Mouse (Mus musculus): ENCODE results near the gene Itgbl1. TPM values are rescaled to one million over a fixed set of nuclear protein-coding genes. Genes with fewer than 3 reads are reported as not detected.
"Not testable (repeated sequence)": the region's sequence is repeated elsewhere in the genome, so short reads cannot be mapped to it uniquely, and the experiment has no call there.

The Itgbl1 gene
- total RNA-seq (2015), result not detected in 2 replicates
- not detected in 2 replicates for total RNA-seq (2017)

GRCm38 (mm10) chr14:123659921-123660385 is at the start of gene Itgbl1:
Gene Itgbl1, plus strand, starts transcription at chr14:123659971.
- no peak for ATAC-seq (replicated peaks; ENCODE audit: poor library complexity)

- no peak for ATAC-seq (replicated peaks; ENCODE audit: poor library complexity)
Measured at GRCm38 (mm10) chr14:123622969-123623368, 36.8 kb upstream of the Itgbl1 start.

- ATAC-seq (replicated peaks; ENCODE audit: poor library complexity), result peak; percentile 29
Measured at GRCm38 (mm10) chr14:123626501-123627179, 33.1 kb upstream of the Itgbl1 start, which contains the start of gene Nalcn. Gene Nalcn, minus strand, starts transcription at chr14:123627144.

- no peak for ATAC-seq (replicated peaks; ENCODE audit: poor library complexity)
Measured at GRCm38 (mm10) chr14:123627180-123627562, 32.6 kb upstream of the Itgbl1 start.

DNA sequence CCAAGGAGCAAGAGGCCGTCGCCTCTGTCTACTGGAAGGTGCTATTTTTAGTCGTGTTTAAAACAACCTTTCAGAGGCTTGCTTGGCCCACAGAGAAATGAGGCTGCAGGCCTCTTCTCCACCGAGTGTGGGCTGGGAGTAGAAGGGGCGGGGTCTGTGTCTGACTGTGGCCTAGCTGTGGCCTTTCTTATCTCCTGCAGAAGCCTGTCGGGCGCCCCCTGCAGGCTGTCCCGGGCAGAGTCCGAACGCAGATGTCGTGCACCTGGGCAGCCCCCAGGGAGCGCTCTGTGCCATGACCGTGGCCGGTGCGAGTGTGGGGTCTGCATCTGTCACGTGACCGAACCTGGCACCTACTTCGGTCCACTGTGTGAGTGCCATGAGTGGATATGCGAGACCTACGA is 1.3 kb downstream of the Itgbl1 start:
- no peak; the same call in 1 of the 2 replicates for ATAC-seq (replicated peaks; ENCODE audit: poor library complexity)

- no peak for ATAC-seq (replicated peaks; ENCODE audit: poor library complexity)
Measured at GRCm38 (mm10) chr14:123662386-123662785, 2.6 kb downstream of the Itgbl1 start.

- no peak for ATAC-seq (replicated peaks; ENCODE audit: poor library complexity)
Measured at GRCm38 (mm10) chr14:123663206-123663605, 3.4 kb downstream of the Itgbl1 start.

- no peak for ATAC-seq (replicated peaks; ENCODE audit: poor library complexity)
Measured at GRCm38 (mm10) chr14:123664451-123664850, 4.7 kb downstream of the Itgbl1 start.

GRCm38 (mm10) chr14:123671076-123671475 is 11.3 kb downstream of the Itgbl1 start:
- ATAC-seq (replicated peaks; ENCODE audit: poor library complexity), result not testable (repeated sequence)

DNA sequence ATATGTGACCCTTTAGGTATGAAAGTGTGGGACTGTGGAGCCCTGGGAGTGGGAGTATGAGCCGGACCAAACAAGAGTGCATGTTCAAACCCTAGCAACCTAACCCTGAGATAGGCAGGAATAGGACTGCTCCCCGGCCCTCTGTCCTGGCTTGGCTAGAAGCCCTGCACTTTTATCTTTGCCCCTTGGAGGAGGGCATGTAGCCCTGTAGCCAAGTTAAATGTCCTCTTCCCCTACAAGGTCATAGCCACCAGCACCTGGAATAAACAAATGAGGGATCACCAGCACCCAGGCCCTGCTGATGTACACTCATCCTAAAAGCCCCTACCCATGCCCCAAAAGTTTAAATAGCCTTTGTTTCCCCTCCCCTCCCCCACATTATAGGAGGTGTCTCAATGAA is 18.3 kb downstream of the Itgbl1 start:
- ATAC-seq (replicated peaks; ENCODE audit: poor library complexity), result no peak

DNA sequence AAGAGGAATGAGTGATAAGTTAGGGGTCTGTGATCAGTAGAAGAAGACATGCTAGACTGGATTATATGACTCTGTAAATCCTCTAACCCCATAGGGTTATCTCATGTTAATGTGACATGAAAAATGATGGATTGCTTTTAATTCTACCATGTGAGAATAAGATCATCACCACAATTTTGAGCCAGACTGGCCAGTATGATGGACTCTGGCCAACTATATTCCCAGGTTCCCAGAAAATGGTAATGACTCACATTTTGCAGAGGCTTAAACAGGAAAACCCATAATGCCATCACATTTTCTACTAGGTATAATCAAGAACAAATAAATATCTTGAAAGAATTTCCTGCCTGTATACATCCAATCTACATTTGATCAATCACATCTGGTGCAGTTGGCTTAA is 55.0 kb downstream of the Itgbl1 start:
- no peak for ATAC-seq (replicated peaks; ENCODE audit: poor library complexity)

DNA sequence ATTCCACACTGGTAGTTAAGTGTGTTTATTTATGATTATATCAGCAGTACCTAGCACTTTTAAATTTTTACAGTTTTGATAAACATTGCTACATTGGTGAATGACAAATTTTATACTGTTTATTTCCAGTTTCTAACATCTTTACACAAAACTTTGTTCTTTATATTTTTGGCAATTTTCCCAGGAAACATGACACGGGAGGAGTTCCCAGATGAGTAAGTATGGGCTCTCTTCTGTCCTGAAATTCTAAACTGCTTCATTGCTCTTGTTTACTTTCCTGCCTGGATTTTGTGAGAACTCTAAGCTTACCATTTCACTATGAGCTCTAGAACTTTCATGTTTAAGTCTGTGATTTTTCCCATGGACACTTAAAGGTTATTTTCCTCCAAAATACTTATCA is 82.3 kb downstream of the Itgbl1 start:
- ATAC-seq (replicated peaks; ENCODE audit: poor library complexity), result no peak

DNA sequence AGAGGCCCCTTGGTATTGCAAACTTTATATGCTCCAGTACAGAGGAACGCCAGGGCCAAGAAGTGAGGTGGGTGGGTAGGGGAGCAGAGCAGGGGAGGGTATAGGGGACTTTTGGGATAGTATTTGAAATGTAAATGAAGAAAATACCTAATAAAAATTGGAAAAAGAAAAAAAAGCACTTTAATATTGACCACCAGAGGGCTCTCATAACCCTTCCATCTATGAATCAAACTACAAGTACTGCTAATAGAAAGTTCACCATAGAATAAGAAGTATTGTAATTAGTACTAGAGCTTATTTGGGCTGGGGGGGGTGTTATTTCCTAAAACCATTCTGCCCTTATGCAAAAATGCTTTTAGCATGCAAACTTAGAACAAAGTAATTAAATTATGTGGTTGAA is 91.2 kb downstream of the Itgbl1 start:
- ATAC-seq (replicated peaks; ENCODE audit: poor library complexity), result no peak

- no peak for ATAC-seq (replicated peaks; ENCODE audit: poor library complexity)
Measured at GRCm38 (mm10) chr14:123759534-123759933, 99.8 kb downstream of the Itgbl1 start.

DNA sequence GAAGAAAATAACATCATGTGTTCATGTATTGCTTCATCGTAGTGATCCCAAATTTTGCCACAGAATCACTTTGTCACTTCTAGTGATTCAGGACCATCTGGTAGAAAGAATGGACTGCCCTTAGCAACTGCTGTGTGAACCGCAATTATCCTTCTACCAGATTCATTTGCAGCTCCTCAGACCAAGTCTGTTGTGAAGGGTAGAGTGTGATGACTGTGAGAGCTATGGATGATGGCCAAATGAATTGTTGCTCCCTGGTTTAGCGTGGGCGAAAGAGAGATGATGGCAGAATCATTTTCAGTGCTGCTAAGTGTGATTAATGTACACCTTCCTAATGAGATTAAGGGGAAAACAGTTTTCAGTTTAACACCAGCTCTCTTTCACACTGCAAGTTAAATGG is 100.3 kb downstream of the Itgbl1 start:
- no peak for ATAC-seq (replicated peaks; ENCODE audit: poor library complexity)

DNA sequence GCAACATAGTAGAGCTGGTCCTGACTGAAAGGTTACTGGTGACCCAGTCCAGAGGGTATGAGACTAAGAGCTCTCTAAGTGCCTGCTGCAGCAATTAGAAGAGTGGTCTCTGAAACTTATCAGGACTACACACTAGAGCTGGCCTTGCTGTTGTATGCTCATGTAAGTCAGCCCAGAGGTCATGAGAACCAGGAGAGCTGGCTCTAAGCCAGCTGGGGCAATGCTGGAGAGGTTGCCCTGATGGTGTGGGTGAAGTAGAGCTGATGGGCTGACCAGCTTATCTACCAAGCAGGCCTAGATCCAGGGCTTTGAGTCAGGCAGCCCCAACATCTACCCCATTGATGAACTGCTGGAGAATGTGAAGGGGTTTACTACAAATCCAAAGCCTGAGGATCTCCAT is 142.0 kb downstream of the Itgbl1 start:
- no peak for ATAC-seq (replicated peaks; ENCODE audit: poor library complexity)

GRCm38 (mm10) chr14:123837662-123838061 is 177.9 kb downstream of the Itgbl1 start:
- ATAC-seq (replicated peaks; ENCODE audit: poor library complexity), result no peak

- no peak for ATAC-seq (replicated peaks; ENCODE audit: poor library complexity)
Measured at GRCm38 (mm10) chr14:123843675-123844425, 184.1 kb downstream of the Itgbl1 start.

DNA sequence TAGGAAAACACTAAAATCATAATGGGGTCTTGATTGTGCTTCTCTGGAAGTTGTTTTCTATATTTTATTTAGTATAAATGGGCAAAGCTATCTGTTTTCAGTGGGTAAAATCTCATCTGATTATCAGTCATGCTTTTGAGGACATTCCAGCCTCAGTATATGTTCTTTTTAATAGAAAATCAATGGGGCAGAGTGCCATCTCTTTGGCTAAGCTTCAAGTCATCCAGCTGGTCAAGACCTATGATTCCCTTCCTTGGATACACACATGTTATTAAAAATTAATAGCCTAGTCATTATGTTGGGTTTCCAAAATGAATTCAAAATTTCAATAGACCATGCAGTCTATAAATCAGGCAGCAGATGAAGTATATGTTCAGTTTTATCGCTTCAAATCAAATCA is 204.8 kb downstream of the Itgbl1 start:
- ATAC-seq (replicated peaks; ENCODE audit: poor library complexity), result no peak

DNA sequence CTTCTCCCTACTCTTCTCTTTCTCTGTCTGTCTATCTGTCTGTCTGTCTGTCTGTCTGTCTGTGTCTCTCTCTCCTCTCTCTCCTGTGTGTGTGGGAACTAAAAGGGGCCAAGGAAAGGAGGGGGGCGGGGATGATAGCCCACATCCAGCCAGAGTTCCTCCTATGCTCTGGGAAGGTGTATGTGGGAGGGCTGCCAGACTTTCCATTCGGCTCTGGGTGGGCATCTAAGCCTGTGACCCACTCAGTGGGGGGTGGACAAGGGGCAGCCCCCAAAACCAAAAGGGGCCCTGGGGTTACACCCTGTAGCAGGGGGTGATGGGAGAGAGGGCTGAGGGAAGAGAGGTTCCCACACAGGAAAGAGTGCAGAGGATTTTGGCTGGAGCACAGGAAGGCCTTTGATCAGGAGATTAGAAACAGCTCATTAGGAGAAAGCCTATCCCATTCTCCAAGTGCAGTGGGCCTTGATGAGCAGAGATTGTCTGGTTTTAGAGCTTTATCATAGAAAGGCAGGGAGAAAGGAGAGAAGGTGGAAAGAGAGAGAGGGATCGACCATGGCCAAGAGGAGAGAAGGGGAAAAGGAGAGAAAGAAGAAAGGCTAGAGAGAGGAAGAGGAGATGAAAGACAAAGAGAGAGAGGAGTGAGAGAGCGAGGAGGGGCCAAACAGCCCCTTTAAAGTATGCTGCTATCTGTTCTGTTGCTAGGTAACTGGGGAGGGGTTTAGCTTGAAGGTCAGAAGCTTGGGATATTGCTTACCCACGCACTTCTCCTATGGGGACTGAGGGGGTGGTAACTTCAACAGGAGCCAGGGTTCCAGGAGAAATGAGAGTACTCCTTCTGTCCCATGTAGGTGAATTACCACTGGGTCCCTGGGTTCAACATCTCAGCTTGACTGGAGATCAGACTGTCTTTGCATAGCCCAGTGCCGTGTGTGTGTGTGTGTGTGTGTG is 206.3 kb downstream of the Itgbl1 start:
- no peak for ATAC-seq (replicated peaks; ENCODE audit: poor library complexity)

- no peak for ATAC-seq (replicated peaks; ENCODE audit: poor library complexity)
Measured at GRCm38 (mm10) chr14:123927903-123928302, 268.1 kb downstream of the Itgbl1 start.

Measured in megakaryocyte progenitor cell, adult 5-6 weeks (primary cell).